Mouse (Mus musculus): ENCODE results near the gene Fam81a.
A peak's percentile ranks its signal among the peaks of the same experiment; 100 is the strongest.

GRCm38 (mm10) chr9:70080976-70081375 is 61.4 kb downstream of the Fam81a start:
- TF ChIP-seq EP300 (IDR thresholded peaks at IDR 0.05; ENCODE audit: low read depth) = no peak
- TF ChIP-seq CTCF (IDR thresholded peaks at IDR 0.05; ENCODE audit: low read depth) = peak; percentile 46

Data from heart, postnatal 0 days (tissue).